Mouse (Mus musculus) common myeloid progenitor, adult 5-6 weeks (primary cell): Measurements from ENCODE around the gene Fabp7. TPM values are rescaled to one million over a fixed set of nuclear protein-coding genes. Genes with fewer than 3 reads are reported as not detected.

Experiments
- ATAC-seq: replicated peaks from 2 replicates; pipeline ENCODE4 v1.8.0; 2016; ENCODE audit warnings: low read depth, mild to moderate bottlenecking, moderate TSS enrichment, inconsistent platforms; ENCODE audit not compliant: poor library complexity, severe bottlenecking
- total RNA-seq: library from RNA; stranded (forward); fragments of 200-1000, 187-1606 nt; gene quantifications from 2 replicates; pipeline ENCODE4 v1.2.3, GENCODE M21; 2017

Gene Fabp7
- total RNA-seq, 1 experiment from 2014 or later, result not detected

- no peak for ATAC-seq
These were observed 10.9 kb downstream of the Fabp7 start for GRCm38 (mm10) chr10:57795542-57795941.

- ATAC-seq, result peak; percentile 72
These were observed 11.4 kb downstream of the Fabp7 start for GRCm38 (mm10) chr10:57796057-57796456.

- peak; percentile 34 for ATAC-seq
These were observed 14.8 kb downstream of the Fabp7 start for GRCm38 (mm10) chr10:57799486-57799885.

GRCm38 (mm10) chr10:57807754-57808153, 23.1 kb downstream of the Fabp7 start:
- peak; percentile 54; the same call in 1 of the 2 replicates for ATAC-seq

- no peak for ATAC-seq
These were observed 27.6 kb downstream of the Fabp7 start for GRCm38 (mm10) chr10:57812161-57812856.

GRCm38 (mm10) chr10:57814295-57814694, 29.6 kb downstream of the Fabp7 start:
- ATAC-seq, result no peak

- 0 out of 2 replicates have a peak, but pooled peaks have one; percentile 11 for ATAC-seq
These were observed 31.2 kb downstream of the Fabp7 start for GRCm38 (mm10) chr10:57815869-57816268.

GRCm38 (mm10) chr10:57819209-57819608, 34.5 kb downstream of the Fabp7 start:
- no peak for ATAC-seq

GRCm38 (mm10) chr10:57822473-57822872, 37.8 kb downstream of the Fabp7 start:
- ATAC-seq, result no peak

GRCm38 (mm10) chr10:57828649-57829048, 44.0 kb downstream of the Fabp7 start:
- no peak for ATAC-seq

- no peak for ATAC-seq
These were observed 44.9 kb downstream of the Fabp7 start for GRCm38 (mm10) chr10:57829621-57830020.

- peak; percentile 89 for ATAC-seq
These were observed 50.4 kb downstream of the Fabp7 start for GRCm38 (mm10) chr10:57835094-57835493.

GRCm38 (mm10) chr10:57835982-57836381, 51.3 kb downstream of the Fabp7 start:
- ATAC-seq, result peak; percentile 80

Other genes with a start within 250 kb of the Fabp7 start
- 5.9 and 11.9 TPM in 2 replicates for gene Pkib, start 152.9 kb upstream of the Fabp7 start, total RNA-seq
- gene Smpdl3a, start 9.5 kb downstream of the Fabp7 start, total RNA-seq, result 17.9 and 23.8 TPM in 2 replicates